Mouse (Mus musculus): ENCODE results near the gene Slc44a4.
A peak's percentile ranks its signal among the peaks of the same experiment; 100 is the strongest.
"Not testable (repeated sequence)": the region's sequence is repeated elsewhere in the genome, so short reads cannot be mapped to it uniquely, and the experiment has no call there.

The Slc44a4 gene

GRCm38 (mm10) chr17:34960702-34961493 is 46.6 kb downstream of the Slc44a4 start:
- DNase-seq (ENCODE audit: low spot score): no peak

- no peak for DNase-seq (ENCODE audit: low spot score)
These were observed 47.9 kb downstream of the Slc44a4 start for GRCm38 (mm10) chr17:34962125-34962524.

GRCm38 (mm10) chr17:34962841-34963240 is 48.6 kb downstream of the Slc44a4 start:
- DNase-seq (ENCODE audit: low spot score): no peak

GRCm38 (mm10) chr17:34964640-34965049 is 50.4 kb downstream of the Slc44a4 start:
- no peak for DNase-seq (ENCODE audit: low spot score)

GRCm38 (mm10) chr17:34965627-34966026 is 51.4 kb downstream of the Slc44a4 start:
- no peak for DNase-seq (ENCODE audit: low spot score)

- not testable (repeated sequence) for DNase-seq (ENCODE audit: low spot score)
These were observed 55.6 kb downstream of the Slc44a4 start, which contains the start of gene Gm20481 for GRCm38 (mm10) chr17:34969822-34970221. Gm20481 (plus strand) TSS chr17:34969912.

- DNase-seq (ENCODE audit: low spot score): not testable (repeated sequence)
These were observed 56.6 kb downstream of the Slc44a4 start for GRCm38 (mm10) chr17:34970850-34971249.

GRCm38 (mm10) chr17:34971694-34972068 is 57.4 kb downstream of the Slc44a4 start:
- DNase-seq (ENCODE audit: low spot score): not testable (repeated sequence)

GRCm38 (mm10) chr17:34972069-34972749 is 57.9 kb downstream of the Slc44a4 start, which contains the start of the genes Hspa1a and Hspa1l:
Hspa1a (minus strand) TSS chr17:34972156.
Hspa1l (plus strand) TSS chr17:34972703.
- DNase-seq (ENCODE audit: low spot score): peak; percentile 65

GRCm38 (mm10) chr17:34975581-34976492 is 61.6 kb downstream of the Slc44a4 start:
- no peak for DNase-seq (ENCODE audit: low spot score)

- no peak for DNase-seq (ENCODE audit: low spot score)
These were observed 62.7 kb downstream of the Slc44a4 start for GRCm38 (mm10) chr17:34977000-34977399.

GRCm38 (mm10) chr17:34978239-34978638 is 64.0 kb downstream of the Slc44a4 start:
- no peak for DNase-seq (ENCODE audit: low spot score)

GRCm38 (mm10) chr17:34979631-34980030 is 65.4 kb downstream of the Slc44a4 start:
- DNase-seq (ENCODE audit: low spot score): no peak
